Mouse (Mus musculus) lung, embryonic 14.5 days (tissue): ENCODE results near the gene Ssh2. TPM values are rescaled to one million over a fixed set of nuclear protein-coding genes. Genes with fewer than 3 reads are reported as not detected.

Experiments
- ATAC-seq: fragments of 200-750 bp; cut with Nextera tagmentation; 2 replicates; pipeline ENCODE4 v1.8.0; 2017; ENCODE audit warnings: mild to moderate bottlenecking, moderate TSS enrichment, moderate library complexity; ENCODE audit not compliant: insufficient read depth
- DNase-seq: peaks from one replicate; pipeline ENCODE4 v3.0.0-alpha.2; 2015
- H3K27ac ChIP-seq: fragments of 300-500 bp; sonication (generic); 2 replicates; pipeline ENCODE4 v1.5.1; 2014; ENCODE audit warnings: low read depth, mild to moderate bottlenecking, moderate library complexity
- H3K27me3 ChIP-seq: fragments of 300-500 bp; sonication (generic); 2 replicates; pipeline ENCODE4 v1.6.1; 2014; ENCODE audit warnings: low read length, control low read depth; ENCODE audit not compliant: insufficient read depth
- H3K36me3 ChIP-seq: fragments of 300-500 bp; sonication (generic); 2 replicates; pipeline ENCODE4 v1.6.1; 2014; ENCODE audit warnings: control low read depth; ENCODE audit not compliant: insufficient read depth
- H3K4me1 ChIP-seq: fragments of 300-500 bp; sonication (generic); 2 replicates; pipeline ENCODE4 v1.6.1; 2014; ENCODE audit warnings: antibody characterized with exemption, control low read depth; ENCODE audit not compliant: insufficient read depth
- H3K4me2 ChIP-seq: fragments of 300-500 bp; sonication (generic); 2 replicates; pipeline ENCODE4 v1.6.1; 2014; ENCODE audit warnings: mild to moderate bottlenecking
- H3K4me3 ChIP-seq: fragments of 300-500 bp; sonication (generic); 2 replicates; pipeline ENCODE4 v1.5.1; 2014; ENCODE audit warnings: low read depth, low read length
- H3K9ac ChIP-seq: fragments of 300-500 bp; sonication (generic); 2 replicates; pipeline ENCODE4 v1.6.1; 2014
- H3K9me3 ChIP-seq: fragments of 300-500 bp; sonication (generic); 2 replicates; pipeline ENCODE4 v1.6.1; 2016; ENCODE audit warnings: low read depth, low read length, control low read depth
- CTCF ChIP-seq: IDR thresholded peaks from 2 replicates; pipeline ENCODE4 v1.5.1; 2016; ENCODE audit warnings: antibody characterized with exemption, low read depth
- WGBS: fragments of 180-500 bp; shearing (Covaris S2); extraction: QIAGEN DNeasy Blood & Tissue Kit; methylation state at CpG from one replicate; pipeline ENCODE4 v1.1.7; 2014; 5-methylcytosine and 5-hydroxymethylcytosine counted together
- polyA plus RNA-seq: library from polyadenylated mRNA; unstranded; fragments of >200 nt; fragmentation: Nextera tagmentation; extraction: Ambion mirVana; gene quantifications from 2 replicates; pipeline ENCODE4 v1.2.1, GENCODE M21; 2014

Gene Ssh2
- polyA plus RNA-seq, 1 experiment from 2014 or later = 13.8 TPM

GRCm38 (mm10) chr11:77182616-77183015 is 33.5 kb upstream of the Ssh2 start:
- no peak for ATAC-seq
- no peak overlapping the region for H3K4me2 ChIP-seq
- WGBS = 26% methylated on average over 2 of the region's 2 CpGs

DNA sequence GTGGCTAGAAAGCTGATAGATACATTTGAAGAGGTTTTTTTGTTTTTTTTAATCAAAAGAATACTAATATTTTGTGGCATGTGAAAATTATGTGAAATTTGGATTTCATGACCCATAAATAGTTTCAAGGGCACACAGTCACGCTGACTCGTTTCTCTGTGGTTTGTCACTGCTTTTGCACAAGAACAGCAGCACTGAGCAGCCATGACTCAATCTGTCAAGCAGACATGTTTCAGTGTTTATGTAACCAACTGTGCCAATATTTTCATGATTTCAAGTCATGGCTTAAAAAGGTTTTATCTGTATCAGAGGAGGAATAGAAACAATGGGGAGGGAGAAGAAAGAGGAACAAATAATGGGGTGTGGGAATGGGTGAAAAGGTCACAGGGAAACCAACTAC is 31.2 kb upstream of the Ssh2 start:
- Histone ChIP-seq H3K9ac (no peak overlapping the region), H3K4me3 (no peak overlapping the region), H3K27ac (no peak overlapping the region), H3K4me2 (no peak overlapping the region), H3K27me3 (no peaks in the 10 kb centered on the region), H3K4me1 (no peaks in the 10 kb centered on the region), H3K9me3 (no peaks in the 10 kb centered on the region), H3K36me3 (no peaks in the 10 kb centered on the region)
- no peak for ATAC-seq
- DNase-seq = no peak
- no peak for TF ChIP-seq CTCF
- WGBS = 30% methylated on average over 2 of the region's 2 CpGs

More at GRCm38 (mm10) chr11:77182616-77183015, 33.5 kb upstream of the Ssh2 start:
- H3K27ac ChIP-seq = no peak overlapping the region
- DNase-seq = peak; percentile 20
- no peaks in the 10 kb centered on the region for H3K27me3 ChIP-seq
- no peaks in the 10 kb centered on the region for H3K9me3 ChIP-seq
- no peak overlapping the region for H3K9ac ChIP-seq
- H3K36me3 ChIP-seq = no peaks in the 10 kb centered on the region
- H3K4me3 ChIP-seq = no peak overlapping the region
- TF ChIP-seq CTCF = no peak
- no peaks in the 10 kb centered on the region for H3K4me1 ChIP-seq

DNA sequence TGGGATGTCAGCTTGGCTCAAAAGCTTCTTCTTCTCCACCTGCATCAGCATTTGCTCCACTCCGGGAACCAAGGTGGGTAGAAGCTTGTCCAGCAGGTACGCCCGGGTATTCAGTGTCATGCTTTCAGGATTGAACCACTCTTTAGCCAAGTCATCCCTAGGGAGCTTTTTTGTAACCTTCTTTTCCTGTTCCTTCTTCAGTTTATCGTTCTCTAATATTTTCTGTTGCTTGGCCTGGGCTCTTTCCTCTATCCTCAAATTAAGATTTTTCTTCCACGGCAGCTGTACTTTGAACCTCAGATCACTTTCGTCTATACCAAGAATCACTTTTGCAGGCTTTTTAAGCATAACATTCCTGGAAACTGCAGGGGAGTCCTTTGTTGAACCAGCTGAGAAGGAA is 27.2 kb upstream of the Ssh2 start, which contains the start of gene Efcab5:
Gene Efcab5 (minus strand): TSS at position 101 of the 400 bp plus-strand sequence.
- H3K9me3 ChIP-seq = no peaks in the 10 kb centered on the region
- H3K36me3 ChIP-seq = no peaks in the 10 kb centered on the region
- H3K27ac ChIP-seq = 0 out of 2 replicates have a peak within 1 kb of the TSS, but pooled peaks have one; percentile 32
- TF ChIP-seq CTCF = no peak
- DNase-seq (no peak), ATAC-seq (no peak)
- peak within 1 kb of the TSS; percentile 36 for H3K4me2 ChIP-seq
- no peak within 1 kb of the TSS for H3K4me3 ChIP-seq
- no peak within 1 kb of the TSS for H3K9ac ChIP-seq
- WGBS = 44% methylated on average over 6 of the region's 6 CpGs
- H3K4me1 ChIP-seq = no peaks in the 10 kb centered on the region
- no peaks in the 10 kb centered on the region for H3K27me3 ChIP-seq

GRCm38 (mm10) chr11:77193410-77193809 is 22.7 kb upstream of the Ssh2 start:
- Histone ChIP-seq H3K9me3 (no peaks in the 10 kb centered on the region), H3K4me1 (no peaks in the 10 kb centered on the region), H3K36me3 (no peaks in the 10 kb centered on the region), H3K4me2 (no peak overlapping the region), H3K4me3 (no peak overlapping the region), H3K27me3 (no peaks in the 10 kb centered on the region), H3K9ac (no peak overlapping the region), H3K27ac (peak overlapping the region; percentile 52)
- WGBS = 64% methylated on average over 5 of the region's 5 CpGs
- TF ChIP-seq CTCF = no peak
- ATAC-seq = no peak
- DNase-seq = no peak

DNA sequence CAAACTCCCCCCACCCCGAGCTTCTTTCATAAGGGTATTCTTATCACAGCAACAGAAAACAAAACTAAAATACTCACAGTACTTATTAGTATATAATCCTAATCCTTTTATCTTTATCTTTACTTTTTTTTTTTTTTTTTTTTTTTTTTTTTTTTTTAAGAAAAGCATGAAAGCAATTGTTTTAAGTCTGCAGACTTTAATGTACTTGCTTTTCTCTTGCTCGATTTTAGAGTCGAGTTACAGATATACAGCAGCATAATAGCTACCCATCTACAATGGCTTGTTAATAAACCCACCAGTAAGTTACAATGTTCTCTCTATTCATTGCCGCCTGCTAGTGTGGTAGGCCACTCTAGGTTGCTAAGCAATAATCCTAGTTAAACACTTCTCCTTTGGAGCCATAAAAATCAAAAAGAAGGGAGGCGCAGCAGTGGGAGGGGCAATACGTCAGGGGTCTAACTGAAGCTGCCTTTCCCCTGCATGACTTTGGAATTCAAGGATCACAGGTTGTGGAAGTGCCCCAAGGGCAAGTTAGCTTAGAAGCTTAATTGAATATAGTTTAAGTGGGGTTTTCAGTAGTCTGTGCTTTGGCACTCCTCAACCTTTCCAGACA is 22.0 kb upstream of the Ssh2 start:
- no peaks in the 10 kb centered on the region for H3K36me3 ChIP-seq
- ATAC-seq = peak; percentile 58; the same call in 1 of the 2 replicates
- peak overlapping the region; percentile 52 for H3K27ac ChIP-seq
- no peak overlapping the region for H3K4me2 ChIP-seq
- TF ChIP-seq CTCF = no peak
- DNase-seq = peak; percentile 68
- H3K27me3 ChIP-seq = no peaks in the 10 kb centered on the region
- H3K4me1 ChIP-seq = no peaks in the 10 kb centered on the region
- 52% methylated on average over 6 of the region's 6 CpGs for WGBS
- no peak overlapping the region for H3K4me3 ChIP-seq
- H3K9me3 ChIP-seq = no peaks in the 10 kb centered on the region
- no peak overlapping the region for H3K9ac ChIP-seq

- H3K27ac ChIP-seq = no peak overlapping the region
- H3K36me3 ChIP-seq = no peaks in the 10 kb centered on the region
- no peak overlapping the region for H3K9ac ChIP-seq
- no peak overlapping the region for H3K4me3 ChIP-seq
- no peak for ATAC-seq
- no peak for DNase-seq
- H3K27me3 ChIP-seq = no peaks in the 10 kb centered on the region
- no peak overlapping the region for H3K4me2 ChIP-seq
- H3K9me3 ChIP-seq = no peaks in the 10 kb centered on the region
- TF ChIP-seq CTCF = no peak
- no peaks in the 10 kb centered on the region for H3K4me1 ChIP-seq
- WGBS = 57% methylated on average over 1 of the region's 1 CpGs
Observed at GRCm38 (mm10) chr11:77194762-77195161, 21.3 kb upstream of the Ssh2 start.

- DNase-seq (no peak), ATAC-seq (no peak)
- Histone ChIP-seq H3K9me3 (no peaks in the 10 kb centered on the region), H3K27ac (no peak overlapping the region), H3K36me3 (no peaks in the 10 kb centered on the region), H3K4me2 (no peak overlapping the region), H3K4me3 (no peak overlapping the region), H3K27me3 (no peaks in the 10 kb centered on the region), H3K4me1 (no peaks in the 10 kb centered on the region), H3K9ac (no peak overlapping the region; the same call in 1 of the 2 replicates)
- 66% methylated on average over 11 of the region's 11 CpGs for WGBS
- no peak for TF ChIP-seq CTCF
Observed at GRCm38 (mm10) chr11:77195360-77196109, 20.6 kb upstream of the Ssh2 start.
